Mouse (Mus musculus) left cerebral cortex, adult 2 months (tissue): ENCODE results near the gene Rnf217. TPM values are rescaled to one million over a fixed set of nuclear protein-coding genes. Genes with fewer than 3 reads are reported as not detected.

Experiments
- DNase-seq, 2 experiments: peaks; one replicate each; pipeline ENCODE4 v3.0.0; 2021 to 2022; ENCODE audit warnings: low spot score in 2 of 2, mixed read lengths in 1 of 2; ENCODE audit errors: extremely low spot score in 1 of 2
- H3K27ac ChIP-seq: fragments of 200-600 bp; 2 replicates; pipeline ENCODE4 v1.8.1; 2022
- H3K4me3 ChIP-seq: fragments of 200-600 bp; 2 replicates; pipeline ENCODE4 v1.8.1; 2022
- CTCF ChIP-seq: fragments of 200-600 bp; IDR thresholded peaks from 2 replicates; pipeline ENCODE4 v1.8.1; 2022; ENCODE audit warnings: antibody characterized with exemption, mild to moderate bottlenecking, moderate library complexity
- intact Hi-C: fragments of 180-260 bp; cut with DNase I; formaldehyde crosslinking; loops from one replicate; pipeline ENCODE4 v1.15.1; 2025
- total RNA-seq, 2 experiments: library from RNA; stranded (reverse); gene quantifications; 2 replicates each; pipeline ENCODE4 v1.2.3; 2021

Rnf217 gene
- total RNA-seq, 2 experiments from 2014 or later: 12.0 to 15.1 TPM

DNA sequence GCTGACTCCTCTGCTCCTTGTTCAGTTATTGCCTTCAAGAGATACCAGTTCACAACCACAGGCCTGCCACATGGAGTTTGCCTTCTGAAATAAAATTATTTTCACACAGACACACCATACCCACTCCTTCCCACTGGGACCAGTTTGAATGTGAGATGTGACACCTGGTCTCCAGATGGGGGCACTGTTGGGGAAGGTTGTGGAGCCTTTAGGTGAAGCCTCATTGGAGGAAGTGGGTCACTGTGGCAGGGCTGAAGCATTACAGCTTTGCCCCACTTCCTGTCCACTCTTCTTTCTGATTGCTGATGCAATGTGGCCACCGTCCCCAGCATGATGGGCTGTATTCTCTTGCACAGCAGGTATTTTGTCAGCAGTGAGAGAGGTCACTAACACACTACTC, 89.6 kb downstream of the Rnf217 start:
- peak; percentile 35 for TF ChIP-seq CTCF
- no peak overlapping the region for H3K4me3 ChIP-seq
- H3K27ac ChIP-seq: no peak overlapping the region
- intact Hi-C loops: no loop called here
- DNase-seq: no peak

DNA sequence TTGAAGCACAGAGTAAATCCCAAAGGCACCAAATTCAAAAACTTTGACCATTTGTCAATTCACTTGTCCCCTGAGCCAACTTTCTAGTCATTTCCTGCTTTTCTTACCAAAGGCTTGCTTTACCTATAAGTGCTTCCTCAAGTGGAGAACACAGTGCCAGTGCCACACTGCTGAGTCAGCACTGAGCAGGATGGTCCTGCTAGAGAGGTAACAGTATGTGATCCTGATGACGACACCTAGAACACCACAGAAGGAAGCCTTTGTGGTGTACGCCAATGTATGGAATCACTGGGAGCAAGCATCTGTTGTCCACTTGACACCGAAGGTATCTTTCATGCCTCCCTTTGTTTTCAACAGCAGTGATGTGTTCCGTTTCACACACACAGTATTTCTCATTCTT, 90.8 kb downstream of the Rnf217 start:
- Histone ChIP-seq H3K27ac (no peak overlapping the region), H3K4me3 (no peak overlapping the region)
- TF ChIP-seq CTCF: no peak
- intact Hi-C loops: no loop called here
- no peak for DNase-seq

- Histone ChIP-seq H3K27ac (no peak overlapping the region), H3K4me3 (no peak overlapping the region)
- TF ChIP-seq CTCF: no peak
- intact Hi-C loops: no loop called here
- DNase-seq: no peak
These were observed 91.8 kb downstream of the Rnf217 start for GRCm38 (mm10) chr10:31517192-31517591.

DNA sequence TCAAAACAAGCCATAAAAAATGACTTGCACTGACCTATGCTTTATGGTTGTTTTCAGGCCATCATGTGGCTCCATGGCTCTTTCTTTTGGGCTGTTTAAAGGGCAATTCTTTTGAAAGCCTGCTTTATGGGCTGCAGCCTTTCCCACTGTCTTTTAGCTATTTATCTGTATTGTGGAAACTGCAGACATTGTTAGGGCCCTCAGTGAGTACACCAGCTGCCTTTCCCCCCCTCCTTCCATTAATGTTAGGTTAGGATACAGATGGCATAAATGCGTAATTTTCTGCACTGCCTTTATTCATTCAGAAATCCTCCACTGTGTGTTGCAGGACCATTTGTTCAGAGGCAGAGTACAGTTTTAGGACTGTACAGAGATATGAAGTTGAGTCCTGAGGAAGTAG, 93.1 kb downstream of the Rnf217 start:
- H3K4me3 ChIP-seq: no peak overlapping the region
- H3K27ac ChIP-seq: no peak overlapping the region
- intact Hi-C loops: no loop called here

DNA sequence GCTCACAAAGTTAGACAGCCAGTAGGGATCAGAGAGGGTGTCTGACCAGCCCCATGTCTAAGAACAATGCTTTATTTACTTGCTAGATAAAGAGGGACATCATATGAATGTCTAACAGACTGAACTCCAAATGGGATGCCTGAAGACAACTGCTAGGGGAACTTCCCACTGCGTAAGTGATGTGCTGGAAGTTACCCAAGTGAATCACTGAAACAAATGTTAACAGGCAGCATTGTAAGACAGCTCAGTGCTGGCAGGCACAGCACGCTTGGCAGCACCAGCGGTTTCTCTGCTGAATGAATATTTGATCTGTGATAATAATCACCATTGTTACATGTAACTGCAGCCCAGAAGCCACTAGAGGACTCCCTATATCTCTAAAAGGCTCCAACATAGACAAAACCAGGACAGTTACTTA, 104.8 kb downstream of the Rnf217 start:
- DNase-seq: peak in 1 of 2 experiments; percentile 31
- TF ChIP-seq CTCF: peak; percentile 45
- H3K4me3 ChIP-seq: no peak overlapping the region
- intact Hi-C loops: loop anchor here (1.0 to 5.0 kb wide), 2 partner anchors 25 to 103 kb away; partner anchors contain the start of gene Rnf217
- no peak overlapping the region for H3K27ac ChIP-seq

More for the DNA sequence above, 93.1 kb downstream of the Rnf217 start:
- no peak for DNase-seq
- TF ChIP-seq CTCF: no peak

GRCm38 (mm10) chr10:31503542-31504133, 105.3 kb downstream of the Rnf217 start:
- intact Hi-C loops: loop anchor here (1.0 to 5.0 kb wide), 2 partner anchors 26 to 104 kb away; partner anchors contain the start of gene Rnf217
- Histone ChIP-seq H3K27ac (no peak overlapping the region), H3K4me3 (no peak overlapping the region)
- DNase-seq: no peak
- no peak for TF ChIP-seq CTCF

DNA sequence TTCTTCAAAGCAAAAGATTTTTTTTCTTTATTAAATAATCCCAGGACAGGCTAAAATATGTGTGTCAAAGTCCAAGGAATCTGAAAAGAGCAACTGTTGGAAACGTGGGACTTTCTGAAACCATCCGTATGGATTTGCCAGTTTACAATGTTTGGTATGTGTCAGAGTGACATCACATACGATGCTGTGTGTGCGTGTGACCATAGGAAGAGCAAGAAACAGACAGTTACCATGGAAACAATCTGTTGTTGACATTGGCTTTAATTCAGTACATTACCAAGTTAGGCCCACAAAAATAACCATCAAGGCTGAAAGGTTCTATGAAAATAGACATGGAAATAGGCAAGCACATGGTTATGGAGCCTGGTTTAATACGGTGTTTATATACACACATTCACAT, 107.3 kb downstream of the Rnf217 start:
- Histone ChIP-seq H3K27ac (no peak overlapping the region), H3K4me3 (no peak overlapping the region)
- TF ChIP-seq CTCF: no peak
- intact Hi-C loops: loop anchor here (5.0 kb wide), 1 partner anchor 106 kb away; the partner anchor contains the start of gene Rnf217
- DNase-seq: no peak

DNA sequence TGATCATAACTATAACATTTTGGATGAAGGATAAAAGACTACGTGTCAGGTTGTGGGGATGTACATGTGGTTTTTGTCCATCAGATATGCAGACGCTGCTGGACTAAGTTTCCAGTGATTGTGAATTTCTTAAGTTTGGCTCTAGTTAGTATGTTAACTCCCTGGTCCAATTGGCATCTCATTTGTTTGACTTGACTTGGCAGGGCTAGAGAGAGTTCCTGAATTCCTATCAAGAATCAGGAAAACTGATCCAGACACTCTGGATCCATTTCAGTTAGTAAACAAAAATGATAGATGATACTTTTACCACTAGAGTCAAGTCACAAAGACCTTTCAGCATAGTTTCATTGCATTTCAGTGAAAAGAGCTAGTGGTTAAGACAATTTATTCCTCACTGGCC, 112.1 kb downstream of the Rnf217 start:
- DNase-seq: no peak
- Histone ChIP-seq H3K4me3 (no peak overlapping the region), H3K27ac (no peak overlapping the region)
- no peak for TF ChIP-seq CTCF
- intact Hi-C loops: no loop called here

- intact Hi-C loops: no loop called here
- H3K4me3 ChIP-seq: no peak overlapping the region
- DNase-seq: no peak
- no peak overlapping the region for H3K27ac ChIP-seq
- no peak for TF ChIP-seq CTCF
These were observed 113.2 kb downstream of the Rnf217 start for GRCm38 (mm10) chr10:31495826-31496225.

DNA sequence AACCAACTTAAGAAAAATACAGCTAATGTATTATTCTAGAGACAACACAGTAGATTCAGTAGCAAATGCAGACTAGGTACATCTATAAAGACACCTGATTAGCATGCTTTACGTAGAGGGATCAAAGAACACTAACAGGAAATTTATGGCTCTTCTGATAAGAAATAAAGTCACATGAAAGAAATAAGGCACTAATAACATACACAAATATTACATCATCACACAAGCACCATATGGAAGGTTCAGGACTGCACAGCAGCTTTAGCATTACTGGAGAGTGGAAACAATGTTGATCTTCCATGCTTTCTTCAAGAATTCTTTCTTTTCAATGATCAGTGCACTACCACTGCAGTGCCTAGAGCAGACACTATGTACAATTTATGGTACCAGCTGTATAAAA, 114.7 kb downstream of the Rnf217 start:
- H3K4me3 ChIP-seq: no peak overlapping the region
- no peak for DNase-seq
- TF ChIP-seq CTCF: no peak
- no peak overlapping the region for H3K27ac ChIP-seq
- intact Hi-C loops: no loop called here

- TF ChIP-seq CTCF: no peak
- DNase-seq: no peak
- Histone ChIP-seq H3K4me3 (no peak overlapping the region), H3K27ac (no peak overlapping the region)
- intact Hi-C loops: no loop called here
These were observed 141.7 kb downstream of the Rnf217 start for GRCm38 (mm10) chr10:31467043-31467898.

DNA sequence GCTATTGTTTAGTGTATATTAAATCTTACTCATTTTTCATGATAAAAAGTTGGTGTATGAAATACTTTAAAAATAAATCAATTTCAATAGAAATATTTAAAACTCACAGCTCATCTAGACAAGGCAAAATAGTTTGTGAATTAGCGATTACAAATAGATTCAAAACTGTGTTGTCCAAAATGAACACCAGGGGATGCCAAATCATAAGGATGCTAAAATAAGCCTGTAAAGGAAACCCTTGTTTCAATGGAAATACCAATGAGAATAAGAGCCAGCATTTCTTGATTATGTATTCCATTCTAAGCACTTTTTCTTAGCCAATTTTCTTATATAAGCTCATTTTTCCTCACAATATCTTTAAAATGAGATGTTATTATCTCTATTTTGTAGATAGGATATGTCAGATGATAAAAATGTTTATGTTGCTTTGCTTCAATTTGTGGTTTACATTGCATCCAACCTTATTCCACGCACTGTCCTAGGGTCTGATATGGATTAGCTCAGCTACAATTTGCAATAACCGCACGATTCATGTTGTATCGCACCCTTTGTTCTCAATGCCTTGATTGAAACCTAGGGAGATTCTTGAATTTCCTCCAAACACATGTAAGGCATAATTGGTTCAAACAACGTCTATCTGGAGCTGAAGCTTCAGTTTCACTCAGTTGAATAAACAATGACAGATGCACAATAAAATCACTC, 143.0 kb downstream of the Rnf217 start:
- intact Hi-C loops: no loop called here
- peak; percentile 88 for TF ChIP-seq CTCF
- no peak for DNase-seq
- Histone ChIP-seq H3K27ac (no peak overlapping the region), H3K4me3 (no peak overlapping the region)
